Mouse (Mus musculus): ENCODE results near the gene Car1. TPM values are rescaled to one million over a fixed set of nuclear protein-coding genes. Genes with fewer than 3 reads are reported as not detected.
A peak's percentile ranks its signal among the peaks of the same experiment; 100 is the strongest.

The Car1 gene
- polyA plus RNA-seq (2014; fragmentation: Nextera tagmentation; extraction: Ambion mirVana), result 32.0 and 32.9 TPM in 2 replicates

DNA sequence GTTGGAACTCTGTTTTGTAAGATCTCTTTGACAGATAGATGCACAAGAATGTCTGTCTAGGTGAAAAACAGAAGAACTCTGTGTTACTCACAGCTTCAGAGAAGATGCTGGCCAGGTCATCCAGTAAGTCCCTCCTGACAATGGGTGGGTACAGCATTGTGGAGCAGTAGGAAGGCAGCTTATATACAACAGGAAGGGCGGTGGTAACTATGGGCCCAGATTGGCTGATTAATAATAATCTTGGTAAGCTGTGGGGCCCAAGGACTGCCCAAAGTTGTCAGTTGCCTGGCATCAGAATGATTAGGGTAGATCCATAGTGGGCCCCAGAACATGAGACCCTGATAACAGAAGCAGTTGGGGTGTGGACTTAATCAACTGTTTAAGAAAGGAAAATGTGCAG, at the start of gene Car1:
Car1 (minus strand) TSS at position 158 of the 400 bp plus-strand sequence.
- Histone ChIP-seq H3K9ac (ENCODE audit: low read depth, low read length) (no peak within 1 kb of the TSS), H3K9me3 (ENCODE audit: control insufficient read depth, low read length) (no peaks in the 10 kb centered on the region), H3K27ac (ENCODE audit: low read depth, low read length) (no peak within 1 kb of the TSS), H3K27me3 (replicated peaks; ENCODE audit: control insufficient read depth, insufficient read depth, low read length) (no peaks in the 10 kb centered on the region), H3K4me2 (no peak within 1 kb of the TSS), H3K4me1 (replicated peaks; ENCODE audit: control insufficient read depth, insufficient read depth, low read length) (no peaks in the 10 kb centered on the region), H3K36me3 (ENCODE audit: control insufficient read depth, insufficient read depth, low read length) (no peaks in the 10 kb centered on the region), H3K4me3 (ENCODE audit: low read depth, low read length) (no peak within 1 kb of the TSS)
- DNase-seq (ENCODE audit: low spot score) (no peak), ATAC-seq (replicated peaks; ENCODE audit: low FRiP score) (peak; percentile 90)
- 68% methylated on average over 1 of the region's 1 CpGs for WGBS

DNA sequence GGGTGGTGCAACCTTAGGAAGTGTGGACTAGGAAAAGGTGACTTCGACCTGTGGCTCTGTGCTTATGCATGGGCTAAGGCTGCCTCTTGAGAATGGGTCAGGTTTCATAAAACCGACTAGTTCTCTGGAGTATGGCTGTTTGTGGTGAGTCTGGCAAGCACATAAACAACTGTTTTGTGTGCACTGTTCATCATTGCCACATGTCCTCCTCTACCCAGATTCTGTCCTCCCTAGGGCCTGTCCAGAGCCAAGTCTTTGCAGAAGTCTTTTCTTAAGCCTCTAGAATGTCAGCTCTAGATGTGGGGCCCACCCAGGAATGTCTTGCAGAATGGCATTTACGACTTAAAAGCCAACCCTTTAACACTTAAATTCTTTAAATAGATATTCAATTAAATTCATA, 49.7 kb upstream of the Car1 start:
- Histone ChIP-seq H3K27me3 (replicated peaks; ENCODE audit: control insufficient read depth, insufficient read depth, low read length) (peaks cover 10% of the 10 kb centered on the region; the same call in 1 of the 2 replicates), H3K4me3 (ENCODE audit: low read depth, low read length) (no peak overlapping the region), H3K9ac (ENCODE audit: low read depth, low read length) (no peak overlapping the region), H3K4me1 (replicated peaks; ENCODE audit: control insufficient read depth, insufficient read depth, low read length) (no peaks in the 10 kb centered on the region), H3K4me2 (no peak overlapping the region), H3K9me3 (ENCODE audit: control insufficient read depth, low read length) (no peaks in the 10 kb centered on the region), H3K36me3 (ENCODE audit: control insufficient read depth, insufficient read depth, low read length) (no peaks in the 10 kb centered on the region), H3K27ac (ENCODE audit: low read depth, low read length) (no peak overlapping the region)
- ATAC-seq (replicated peaks; ENCODE audit: low FRiP score), result no peak
- 73% methylated on average over 3 of the region's 3 CpGs for WGBS
- DNase-seq (ENCODE audit: low spot score), result no peak

DNA sequence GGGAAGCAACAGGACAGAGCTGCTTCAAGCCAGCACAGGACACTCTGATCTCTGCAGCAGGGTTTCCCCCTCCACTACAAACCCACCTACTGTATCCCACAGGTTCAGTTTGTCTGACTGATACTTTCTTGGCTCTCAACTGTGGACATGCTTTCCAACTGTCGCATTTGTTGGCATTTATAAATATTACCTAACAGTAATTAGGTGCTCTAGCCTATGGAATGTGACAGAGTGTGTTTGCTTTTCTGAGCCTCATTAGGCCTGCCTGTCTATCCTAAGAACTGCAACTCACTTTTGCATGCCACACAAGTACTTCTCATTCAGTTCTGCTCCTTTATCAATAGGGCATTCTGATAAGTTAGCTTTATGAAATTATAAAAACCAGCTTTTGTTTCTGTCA, 46.3 kb upstream of the Car1 start:
- Histone ChIP-seq H3K27me3 (replicated peaks; ENCODE audit: control insufficient read depth, insufficient read depth, low read length) (no peaks in the 10 kb centered on the region), H3K4me2 (no peak overlapping the region), H3K9me3 (ENCODE audit: control insufficient read depth, low read length) (no peaks in the 10 kb centered on the region), H3K4me3 (ENCODE audit: low read depth, low read length) (no peak overlapping the region), H3K4me1 (replicated peaks; ENCODE audit: control insufficient read depth, insufficient read depth, low read length) (no peaks in the 10 kb centered on the region), H3K9ac (ENCODE audit: low read depth, low read length) (no peak overlapping the region), H3K36me3 (ENCODE audit: control insufficient read depth, insufficient read depth, low read length) (no peaks in the 10 kb centered on the region), H3K27ac (ENCODE audit: low read depth, low read length) (no peak overlapping the region)
- ATAC-seq (replicated peaks; ENCODE audit: low FRiP score), result no peak
- no peak for DNase-seq (ENCODE audit: low spot score)
- 68% methylated on average over 1 of the region's 1 CpGs for WGBS

DNA sequence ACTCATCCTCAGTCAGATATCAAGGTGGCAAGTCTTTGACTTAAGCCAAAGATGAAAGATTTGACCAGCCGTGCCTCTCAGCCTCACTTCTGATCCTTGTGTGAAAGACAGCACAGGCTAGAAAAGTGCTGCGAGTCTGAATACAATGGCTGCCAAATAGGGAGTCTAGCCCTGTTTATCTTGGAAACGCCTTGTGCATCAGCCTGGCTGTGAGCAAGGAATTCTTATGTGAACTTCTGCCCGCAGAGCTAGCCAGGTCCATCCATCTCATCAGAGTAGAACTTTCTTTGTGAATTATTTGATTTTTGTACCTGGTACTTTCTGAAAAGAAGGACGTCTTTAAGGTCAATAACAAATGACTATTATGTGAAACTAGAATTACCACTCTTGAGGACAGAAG, 45.8 kb upstream of the Car1 start:
- DNase-seq (ENCODE audit: low spot score) (no peak), ATAC-seq (replicated peaks; ENCODE audit: low FRiP score) (no peak)
- Histone ChIP-seq H3K36me3 (ENCODE audit: control insufficient read depth, insufficient read depth, low read length) (no peaks in the 10 kb centered on the region), H3K4me1 (replicated peaks; ENCODE audit: control insufficient read depth, insufficient read depth, low read length) (no peaks in the 10 kb centered on the region), H3K27me3 (replicated peaks; ENCODE audit: control insufficient read depth, insufficient read depth, low read length) (no peaks in the 10 kb centered on the region), H3K4me3 (ENCODE audit: low read depth, low read length) (no peak overlapping the region), H3K27ac (ENCODE audit: low read depth, low read length) (no peak overlapping the region), H3K9ac (ENCODE audit: low read depth, low read length) (no peak overlapping the region), H3K4me2 (no peak overlapping the region), H3K9me3 (ENCODE audit: control insufficient read depth, low read length) (no peaks in the 10 kb centered on the region)
- WGBS, result 71% methylated on average over 5 of the region's 5 CpGs

DNA sequence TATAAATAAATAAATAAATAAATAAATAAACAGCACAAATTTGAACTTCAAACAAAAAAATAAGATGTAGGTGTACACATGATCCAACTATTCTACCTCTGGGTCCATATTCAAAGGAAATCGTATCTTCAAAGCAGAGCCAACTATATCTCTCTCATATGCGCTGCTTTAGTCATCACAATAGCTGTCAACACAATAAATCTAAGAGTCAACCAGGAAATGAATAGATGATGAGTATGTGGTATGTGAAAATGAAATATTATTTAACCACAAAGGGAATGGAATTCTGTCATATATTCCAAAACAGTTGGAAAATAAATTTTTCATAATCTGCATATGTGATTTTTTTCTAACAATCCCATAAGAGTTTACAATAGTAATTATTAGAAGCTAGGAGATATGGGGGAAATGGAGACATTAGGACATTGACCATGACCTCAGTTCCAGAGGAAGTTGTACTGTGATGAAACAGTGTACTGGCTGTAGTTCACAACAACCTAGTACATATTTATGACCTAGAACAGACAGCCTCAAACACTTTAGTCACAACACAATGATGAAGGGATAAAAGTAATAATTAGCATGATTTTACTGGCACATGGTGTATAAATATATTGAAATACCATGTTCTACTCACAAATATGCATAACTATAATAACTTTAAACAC, 40.6 kb upstream of the Car1 start:
- Histone ChIP-seq H3K4me2 (no peak overlapping the region), H3K36me3 (ENCODE audit: control insufficient read depth, insufficient read depth, low read length) (no peaks in the 10 kb centered on the region), H3K9ac (ENCODE audit: low read depth, low read length) (no peak overlapping the region), H3K4me1 (replicated peaks; ENCODE audit: control insufficient read depth, insufficient read depth, low read length) (no peaks in the 10 kb centered on the region), H3K9me3 (ENCODE audit: control insufficient read depth, low read length) (no peaks in the 10 kb centered on the region), H3K27me3 (replicated peaks; ENCODE audit: control insufficient read depth, insufficient read depth, low read length) (no peaks in the 10 kb centered on the region), H3K4me3 (ENCODE audit: low read depth, low read length) (no peak overlapping the region), H3K27ac (ENCODE audit: low read depth, low read length) (no peak overlapping the region)
- no peak for ATAC-seq (replicated peaks; ENCODE audit: low FRiP score)
- DNase-seq (ENCODE audit: low spot score), result no peak
- WGBS, result 78% methylated on average over 2 of the region's 2 CpGs

DNA sequence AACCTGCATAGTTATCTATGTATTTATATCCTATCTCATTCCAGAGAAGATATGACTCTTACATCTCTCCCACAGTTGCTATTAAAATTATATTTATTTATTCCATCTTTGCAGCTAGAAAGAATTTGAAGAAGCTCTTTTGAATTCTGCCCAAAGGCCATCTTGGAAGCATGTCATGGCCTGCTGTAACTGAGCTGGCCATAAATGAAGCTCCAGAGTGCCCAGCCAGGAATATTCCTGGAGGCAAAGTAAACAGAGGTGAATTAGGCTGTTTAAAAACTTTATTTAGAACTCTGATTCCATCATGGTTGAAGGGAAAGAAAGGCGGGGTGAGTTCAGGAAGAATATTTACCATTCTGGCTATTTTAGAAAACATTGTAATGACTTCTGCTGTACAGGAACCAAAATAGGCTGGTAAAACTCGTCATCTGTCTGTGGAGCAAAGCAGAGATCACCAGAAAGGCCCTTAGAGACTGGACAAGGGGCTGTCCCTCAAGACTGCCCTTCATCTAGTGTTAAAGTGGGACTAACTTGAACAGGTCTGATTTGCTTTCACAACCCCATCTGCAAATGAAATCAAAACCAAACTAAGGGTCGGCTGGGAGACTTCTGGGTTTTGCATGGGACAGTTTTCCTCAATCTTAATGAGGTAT, 31.4 kb upstream of the Car1 start:
- H3K4me1 ChIP-seq (replicated peaks; ENCODE audit: control insufficient read depth, insufficient read depth, low read length), result no peaks in the 10 kb centered on the region
- WGBS, result 72% methylated on average over 3 of the region's 3 CpGs
- H3K4me3 ChIP-seq (ENCODE audit: low read depth, low read length), result no peak overlapping the region
- ATAC-seq (replicated peaks; ENCODE audit: low FRiP score), result no peak
- H3K9me3 ChIP-seq (ENCODE audit: control insufficient read depth, low read length), result no peaks in the 10 kb centered on the region
- H3K36me3 ChIP-seq (ENCODE audit: control insufficient read depth, insufficient read depth, low read length), result no peaks in the 10 kb centered on the region
- no peaks in the 10 kb centered on the region for H3K27me3 ChIP-seq (replicated peaks; ENCODE audit: control insufficient read depth, insufficient read depth, low read length)
- no peak overlapping the region for H3K4me2 ChIP-seq
- no peak overlapping the region for H3K27ac ChIP-seq (ENCODE audit: low read depth, low read length)
- no peak overlapping the region for H3K9ac ChIP-seq (ENCODE audit: low read depth, low read length)
- no peak for DNase-seq (ENCODE audit: low spot score)

DNA sequence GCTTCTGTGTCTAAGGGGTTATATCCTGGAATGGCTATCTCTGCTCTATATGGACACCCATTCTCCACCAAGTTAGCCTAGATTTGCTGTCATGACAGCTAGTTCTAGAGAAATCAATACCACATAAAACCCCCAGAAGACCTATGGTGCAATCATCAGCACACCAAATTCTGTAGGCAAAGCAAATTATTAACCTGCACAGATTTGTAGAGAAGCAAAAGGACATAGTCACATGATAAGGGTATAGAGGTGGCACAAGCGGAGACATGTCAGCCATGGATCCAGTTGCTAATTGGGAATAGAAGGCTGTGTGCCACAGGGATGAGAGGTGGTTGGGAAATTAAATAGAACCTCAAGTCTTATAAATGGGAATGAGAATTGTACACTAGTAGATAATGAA, 30.8 kb upstream of the Car1 start:
- no peak overlapping the region for H3K4me3 ChIP-seq (ENCODE audit: low read depth, low read length)
- H3K27ac ChIP-seq (ENCODE audit: low read depth, low read length), result no peak overlapping the region
- no peaks in the 10 kb centered on the region for H3K4me1 ChIP-seq (replicated peaks; ENCODE audit: control insufficient read depth, insufficient read depth, low read length)
- WGBS, result 90% methylated on average over 1 of the region's 1 CpGs
- no peak overlapping the region for H3K4me2 ChIP-seq
- H3K9me3 ChIP-seq (ENCODE audit: control insufficient read depth, low read length), result no peaks in the 10 kb centered on the region
- H3K36me3 ChIP-seq (ENCODE audit: control insufficient read depth, insufficient read depth, low read length), result no peaks in the 10 kb centered on the region
- ATAC-seq (replicated peaks; ENCODE audit: low FRiP score) (no peak), DNase-seq (ENCODE audit: low spot score) (no peak)
- H3K9ac ChIP-seq (ENCODE audit: low read depth, low read length), result no peak overlapping the region
- H3K27me3 ChIP-seq (replicated peaks; ENCODE audit: control insufficient read depth, insufficient read depth, low read length), result no peaks in the 10 kb centered on the region

DNA sequence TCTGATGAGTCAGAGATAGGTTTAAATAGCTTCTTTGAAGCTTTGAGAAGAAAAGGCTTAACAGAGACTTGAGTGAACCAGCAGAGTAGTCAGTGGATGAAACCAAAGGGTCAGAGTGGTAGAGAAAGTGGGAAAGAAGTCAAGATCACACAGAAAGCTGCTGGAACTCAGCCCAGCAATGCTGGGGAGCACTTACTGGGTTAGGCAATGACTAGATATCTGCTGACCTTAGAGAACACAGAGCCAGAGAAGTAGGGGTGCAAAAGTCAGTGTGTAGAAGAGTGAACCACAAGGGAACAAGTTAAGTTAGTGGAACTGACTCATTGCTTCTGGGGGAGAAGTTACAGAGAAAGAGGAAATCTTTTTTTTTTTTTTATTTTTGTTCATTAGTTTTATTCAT, 24.6 kb upstream of the Car1 start:
- Histone ChIP-seq H3K4me2 (no peak overlapping the region), H3K27me3 (replicated peaks; ENCODE audit: control insufficient read depth, insufficient read depth, low read length) (no peaks in the 10 kb centered on the region), H3K9me3 (ENCODE audit: control insufficient read depth, low read length) (no peaks in the 10 kb centered on the region), H3K9ac (ENCODE audit: low read depth, low read length) (no peak overlapping the region), H3K36me3 (ENCODE audit: control insufficient read depth, insufficient read depth, low read length) (no peaks in the 10 kb centered on the region), H3K27ac (ENCODE audit: low read depth, low read length) (no peak overlapping the region), H3K4me3 (ENCODE audit: low read depth, low read length) (no peak overlapping the region), H3K4me1 (replicated peaks; ENCODE audit: control insufficient read depth, insufficient read depth, low read length) (no peaks in the 10 kb centered on the region)
- no peak for DNase-seq (ENCODE audit: low spot score)
- ATAC-seq (replicated peaks; ENCODE audit: low FRiP score), result no peak

DNA sequence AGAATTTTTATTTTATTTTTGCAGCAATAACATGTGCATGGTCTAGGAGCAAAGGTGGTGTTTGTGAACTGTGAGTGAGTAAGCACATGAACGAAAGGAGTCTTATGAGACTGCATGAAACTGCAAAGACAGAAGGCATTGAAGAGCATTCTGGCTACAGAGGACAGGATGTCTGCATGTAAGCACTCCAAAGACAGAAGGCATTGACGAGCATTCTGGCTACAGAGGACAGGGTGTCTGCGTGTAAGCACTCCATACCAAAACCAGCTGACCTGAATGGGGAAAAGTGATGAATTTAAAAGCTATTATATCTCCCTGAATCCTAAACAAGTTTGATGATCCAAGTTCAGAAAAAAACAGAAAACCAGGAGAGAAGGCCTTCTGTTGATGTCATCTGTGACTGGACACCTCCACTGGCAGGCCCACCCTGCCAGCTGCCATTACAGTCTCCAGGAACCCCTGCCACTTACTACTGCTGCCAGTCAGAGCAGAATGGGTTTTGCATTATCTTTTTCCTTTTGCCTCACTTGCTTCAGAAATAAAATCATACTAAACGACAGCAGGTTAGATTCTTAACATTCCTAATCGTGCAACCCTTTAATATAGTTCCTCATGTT, 23.2 kb upstream of the Car1 start:
- H3K9me3 ChIP-seq (ENCODE audit: control insufficient read depth, low read length), result no peaks in the 10 kb centered on the region
- ATAC-seq (replicated peaks; ENCODE audit: low FRiP score), result no peak
- no peaks in the 10 kb centered on the region for H3K4me1 ChIP-seq (replicated peaks; ENCODE audit: control insufficient read depth, insufficient read depth, low read length)
- H3K4me2 ChIP-seq, result no peak overlapping the region
- H3K27me3 ChIP-seq (replicated peaks; ENCODE audit: control insufficient read depth, insufficient read depth, low read length), result no peaks in the 10 kb centered on the region
- no peak overlapping the region for H3K4me3 ChIP-seq (ENCODE audit: low read depth, low read length)
- no peak for DNase-seq (ENCODE audit: low spot score)
- no peak overlapping the region for H3K27ac ChIP-seq (ENCODE audit: low read depth, low read length)
- H3K36me3 ChIP-seq (ENCODE audit: control insufficient read depth, insufficient read depth, low read length), result no peaks in the 10 kb centered on the region
- WGBS, result 79% methylated on average over 5 of the region's 5 CpGs
- no peak overlapping the region for H3K9ac ChIP-seq (ENCODE audit: low read depth, low read length)

Measured in liver, embryonic 11.5 days (tissue).